Mouse (Mus musculus) ES-Bruce4 (cell line): Measurements from ENCODE around the gene Actl10.

ENCODE experiments used
- CTCF ChIP-seq: IDR thresholded peaks from one replicate; pipeline ENCODE4 v1.8.1; 2011; ENCODE audit warnings: low read depth, low read length
- EP300 ChIP-seq: IDR thresholded peaks from 2 replicates; pipeline ENCODE4 v1.6.1; 2011; ENCODE audit warnings: low read depth, low read length; ENCODE audit not compliant: insufficient read depth

DNA sequence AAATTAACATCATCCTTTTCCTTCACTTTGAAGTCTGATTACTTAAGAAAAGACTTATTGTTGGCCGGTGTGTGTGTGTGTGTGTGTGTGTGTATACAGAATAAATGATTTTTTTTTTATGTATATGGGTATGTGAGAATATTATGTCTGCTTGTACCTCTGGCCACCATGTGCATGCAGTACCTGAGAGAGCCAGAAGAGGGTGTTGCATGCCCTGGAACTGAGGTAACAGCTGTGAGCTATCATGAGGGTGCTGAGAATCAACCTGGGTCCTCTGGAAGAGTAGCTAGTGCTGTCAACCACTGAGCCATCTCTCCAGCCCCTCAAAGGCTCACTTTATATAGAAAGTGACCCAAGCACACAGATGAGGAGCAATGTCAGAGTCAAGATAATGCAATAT is 29.8 kb downstream of the Actl10 start:
- TF ChIP-seq CTCF (peak; percentile 41), EP300 (no peak)
